Mouse (Mus musculus) CH12.LX (cell line): ENCODE results near the gene Ttyh2. TPM values are rescaled to one million over a fixed set of nuclear protein-coding genes. Genes with fewer than 3 reads are reported as not detected.

Experiments used
- DNase-seq: peaks from one replicate; pipeline ENCODE4 v3.0.0-alpha.2; 2013; ENCODE audit errors: extremely low read depth
- H3K27ac ChIP-seq: 2 replicates; pipeline ENCODE4 v1.5.1; 2012; ENCODE audit warnings: low read depth, mild to moderate bottlenecking, control low read depth, moderate library complexity; ENCODE audit not compliant: insufficient read depth
- H3K27me3 ChIP-seq: replicated peaks from 2 replicates; pipeline ENCODE3; 2012; ENCODE audit warnings: inconsistent platforms
- H3K36me3 ChIP-seq, 2 experiments: replicated peaks in 1 of 2; 2 replicates each; pipeline versions ENCODE3 to v1.6.1; 2012; ENCODE audit warnings: inconsistent platforms in 1 of 2, low read length in 1 of 2, mild to moderate bottlenecking in 1 of 2, mixed read lengths in 1 of 2, moderate library complexity in 1 of 2; ENCODE audit not compliant: control insufficient read depth in 1 of 2, insufficient read depth in 1 of 2
- H3K4me1 ChIP-seq, 2 experiments: 2 replicates each; pipeline ENCODE4 v1.6.1; 2012; ENCODE audit warnings: inconsistent platforms in 1 of 2, moderate library complexity in 1 of 2; ENCODE audit not compliant: insufficient read depth in 2 of 2, control insufficient read depth in 1 of 2
- H3K4me2 ChIP-seq: 2 replicates; pipeline ENCODE4 v1.6.1; 2012; ENCODE audit warnings: low read depth, mild to moderate bottlenecking, control low read depth; ENCODE audit not compliant: poor library complexity, insufficient read depth, severe bottlenecking
- H3K4me3 ChIP-seq, 3 experiments: fragments of 150-350 bp in 1 of 3; sonication (generic) in 1 of 3; replicated peaks in 1 of 3; 2 replicates each; pipeline versions ENCODE3 to v1.5.1; 2011 to 2012; ENCODE audit warnings: low read depth in 2 of 3, low read length in 2 of 3, mild to moderate bottlenecking in 2 of 3, moderate library complexity in 2 of 3, control low read depth in 1 of 3, improper control_type of control experiment in 1 of 3, inconsistent platforms in 1 of 3, mixed read lengths in 1 of 3; ENCODE audit not compliant: poor library complexity in 1 of 3
- H3K79me2 ChIP-seq: replicated peaks from 2 replicates; pipeline ENCODE4 v1.6.1; 2012; ENCODE audit warnings: mild to moderate bottlenecking, moderate library complexity; ENCODE audit not compliant: control insufficient read depth, poor library complexity, insufficient read depth, severe bottlenecking; ENCODE audit errors: extremely low read depth
- H3K9ac ChIP-seq: 2 replicates; pipeline ENCODE4 v1.6.1; 2012; ENCODE audit warnings: low read depth, mild to moderate bottlenecking, control low read depth, moderate library complexity; ENCODE audit not compliant: insufficient read depth
- H3K9me3 ChIP-seq: replicated peaks from 2 replicates; pipeline ENCODE3; 2012; ENCODE audit warnings: low read length, inconsistent platforms, mixed read lengths
- BHLHE40 ChIP-seq: IDR thresholded peaks from 2 replicates; pipeline ENCODE4 v1.6.1; 2011; ENCODE audit warnings: mild to moderate bottlenecking, low read depth, low read length, improper control_type of control experiment
- CHD1 ChIP-seq: IDR thresholded peaks from 2 replicates; pipeline ENCODE4 v1.6.1; 2012; ENCODE audit warnings: low read depth, low read length, improper control_type of control experiment, inconsistent platforms
- CHD2 ChIP-seq: IDR thresholded peaks from 2 replicates; pipeline ENCODE4 v1.6.1; 2011; ENCODE audit warnings: low read length, improper control_type of control experiment
- CTCF ChIP-seq, 2 experiments: IDR thresholded peaks in 1 of 2; conservative IDR thresholded peaks in 1 of 2; 2 replicates each; pipeline ENCODE4 v1.5.1; 2011 to 2012; ENCODE audit warnings: low read depth in 2 of 2, low read length in 2 of 2, improper control_type of control experiment in 1 of 2, inconsistent platforms in 1 of 2, mild to moderate bottlenecking in 1 of 2, moderate library complexity in 1 of 2
- E2F4 ChIP-seq: IDR thresholded peaks from 2 replicates; pipeline ENCODE4 v1.6.1; 2011; ENCODE audit warnings: low read depth, low read length, improper control_type of control experiment; ENCODE audit not compliant: insufficient replicate concordance
- EP300 ChIP-seq: IDR thresholded peaks from 2 replicates; pipeline ENCODE4 v1.6.1; 2011; ENCODE audit warnings: low read length, improper control_type of control experiment
- GABPA ChIP-seq: IDR thresholded peaks from 2 replicates; pipeline ENCODE4 v1.6.1; 2012; ENCODE audit warnings: low read depth, low read length, improper control_type of control experiment, inconsistent platforms; ENCODE audit not compliant: insufficient replicate concordance
- IRF4 ChIP-seq: IDR thresholded peaks from 2 replicates; pipeline ENCODE4 v1.6.1; 2014; ENCODE audit warnings: low read depth, mild to moderate bottlenecking, inconsistent platforms, low read length, improper control_type of control experiment
- JUN ChIP-seq: IDR thresholded peaks from 2 replicates; pipeline ENCODE4 v1.6.1; 2011; ENCODE audit warnings: low read depth, mild to moderate bottlenecking, low read length, improper control_type of control experiment, moderate library complexity; ENCODE audit not compliant: insufficient read depth
- KAT2A ChIP-seq: IDR thresholded peaks from 2 replicates; pipeline ENCODE4 v1.6.1; 2012; ENCODE audit warnings: low read length, improper control_type of control experiment, inconsistent platforms; ENCODE audit not compliant: insufficient replicate concordance
- MAFK ChIP-seq: IDR thresholded peaks from 2 replicates; pipeline ENCODE4 v1.6.1; 2011; ENCODE audit warnings: low read length, improper control_type of control experiment; ENCODE audit not compliant: insufficient replicate concordance
- MEF2A ChIP-seq: IDR thresholded peaks from 2 replicates; pipeline ENCODE4 v1.6.1; 2014; ENCODE audit warnings: low read depth, mild to moderate bottlenecking, inconsistent platforms, low read length, improper control_type of control experiment, borderline replicate concordance
- MXI1 ChIP-seq: IDR thresholded peaks from 2 replicates; pipeline ENCODE4 v1.6.1; 2011; ENCODE audit warnings: mild to moderate bottlenecking, low read depth, low read length, improper control_type of control experiment
- RCOR1 ChIP-seq: conservative IDR thresholded peaks from 2 replicates; pipeline ENCODE4 v1.6.1; 2012; ENCODE audit warnings: low read depth, mild to moderate bottlenecking, inconsistent platforms, low read length, improper control_type of control experiment
- SIN3A ChIP-seq: IDR thresholded peaks from 2 replicates; pipeline ENCODE4 v1.6.1; 2012; ENCODE audit warnings: low read length, improper control_type of control experiment, inconsistent platforms
- USF2 ChIP-seq: conservative IDR thresholded peaks from 2 replicates; pipeline ENCODE4 v1.6.1; 2011; ENCODE audit warnings: low read depth, low read length, improper control_type of control experiment
- ZNF384 ChIP-seq: IDR thresholded peaks from 2 replicates; pipeline ENCODE4 v1.6.1; 2012; ENCODE audit warnings: low read depth, low read length, improper control_type of control experiment, inconsistent platforms
- dilution Hi-C: fragments of 300-500 bp; cut with MboI; formaldehyde crosslinking; loops from 2 replicates; pipeline ENCODE4 v1.14.3; 2020; ENCODE audit warnings: low sequenced_read_pairs; ENCODE audit not compliant: extremely low pct_unique_long_range_greater_than_20kb, extremely low pct_ligation_motif_present
- in situ Hi-C: fragments of 300-500 bp; cut with MboI; formaldehyde crosslinking; loops from 3 replicates; pipeline ENCODE4 v1.14.3; 2019; ENCODE audit warnings: low sequenced_read_pairs, low pct_ligation_motif_present, low pct_unique_long_range_greater_than_20kb, mixed read lengths
- polyA plus RNA-seq: library from polyadenylated mRNA; unstranded; fragments of >175 nt; gene quantifications from 2 replicates; pipeline ENCODE4 v1.2.1, GENCODE M21; 2012; ENCODE audit warnings: low read depth; ENCODE audit not compliant: insufficient read length
- total RNA-seq, 2 experiments: library from RNA; depleted of rRNA; stranded (reverse); fragments of 300-350 nt in 1 of 2; fragments of >200 nt in 1 of 2; gene quantifications; 2 replicates each; pipeline ENCODE4 v1.2.3; 2012 to 2014

The Ttyh2 gene
- total and polyA plus RNA-seq, 3 experiments, result 0.82 to 2.4 (median 1.4) TPM

DNA sequence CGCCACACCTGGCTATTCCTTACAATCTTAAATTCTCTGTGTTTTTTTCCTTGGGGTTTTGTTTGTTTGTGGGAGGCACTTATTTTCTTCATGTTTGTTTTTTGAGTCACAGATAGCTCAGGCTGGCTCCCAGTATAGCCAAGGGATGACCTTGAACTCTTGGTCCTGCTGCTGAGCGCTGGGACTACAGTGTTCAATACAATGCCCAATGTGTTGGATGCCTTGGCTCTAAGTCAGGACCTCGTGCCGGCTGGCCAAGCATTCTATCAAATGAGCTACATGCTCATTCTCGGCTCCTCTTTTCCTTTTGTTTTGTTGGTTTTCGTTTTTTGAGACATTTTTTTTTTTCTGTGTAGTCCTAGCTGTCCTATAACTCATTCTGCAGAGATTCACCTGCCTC, 18.2 kb downstream of the Ttyh2 start:
- no peak for DNase-seq
- dilution Hi-C loops, result no loop called here
- Histone ChIP-seq H3K9me3 (no peaks in the 10 kb centered on the region), H3K36me3 (peaks cover 0 to 18% of the 10 kb centered on the region in 2 experiments), H3K4me3 (no peak overlapping the region), H3K9ac (no peak overlapping the region), H3K27ac (no peak overlapping the region), H3K4me1 (peaks cover 0 to 22% of the 10 kb centered on the region in 2 experiments; a peak in 2 of 4 replicates)
- TF ChIP-seq JUN, result no peak
- no peak for TF ChIP-seq BHLHE40
- TF ChIP-seq ZNF384, result no peak
- TF ChIP-seq IRF4, result no peak
- no peak for TF ChIP-seq EP300
- TF ChIP-seq GABPA, result no peak
- no peak for TF ChIP-seq RCOR1
- TF ChIP-seq USF2, result no peak
- no peak for TF ChIP-seq MAFK
- no peak for TF ChIP-seq MXI1
- no peak for TF ChIP-seq MEF2A
- TF ChIP-seq, all 38 proteins: peak for 0
- in situ Hi-C loops, result no loop called here
- no peaks in the 10 kb centered on the region for H3K27me3 ChIP-seq
- H3K4me2 ChIP-seq, result no peak overlapping the region
- H3K79me2 ChIP-seq, result no peaks in the 10 kb centered on the region

DNA sequence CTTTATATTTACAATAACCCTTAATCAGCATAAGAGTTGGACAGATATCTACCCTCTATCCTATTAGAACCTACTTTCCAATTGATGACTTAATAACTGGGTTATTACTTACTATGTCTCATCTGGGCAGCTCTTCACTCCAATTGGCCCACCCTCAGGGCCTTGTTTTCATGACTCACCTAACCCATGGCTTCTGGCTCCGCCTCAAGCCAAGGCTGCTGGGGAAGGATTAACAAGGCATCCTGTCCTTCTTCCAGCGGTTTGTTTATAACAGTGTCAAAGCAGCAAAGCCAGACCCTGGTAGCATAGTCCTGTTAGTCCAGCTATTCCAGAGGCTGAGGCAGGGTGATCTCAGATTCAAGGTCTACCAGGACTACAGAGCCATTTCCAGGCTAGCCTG, 19.2 kb downstream of the Ttyh2 start:
- Histone ChIP-seq H3K4me1 (peaks cover 0 to 22% of the 10 kb centered on the region in 2 experiments; a peak in 2 of 4 replicates), H3K4me2 (no peak overlapping the region), H3K36me3 (peaks cover 0 to 18% of the 10 kb centered on the region in 2 experiments), H3K27ac (no peak overlapping the region), H3K79me2 (no peaks in the 10 kb centered on the region), H3K4me3 (no peak overlapping the region), H3K9me3 (no peaks in the 10 kb centered on the region), H3K9ac (no peak overlapping the region), H3K27me3 (no peaks in the 10 kb centered on the region)
- no peak for TF ChIP-seq E2F4
- no peak for TF ChIP-seq MXI1
- no peak for TF ChIP-seq SIN3A
- TF ChIP-seq CHD1, result no peak
- TF ChIP-seq CHD2, result no peak
- TF ChIP-seq CTCF (conservative IDR thresholded peaks at IDR 0.05 in 1 of 2, IDR thresholded peaks at IDR 0.05 in 1 of 2; ENCODE audit: low read depth in 2 of 2, low read length in 2 of 2), result no peak
- no peak for TF ChIP-seq KAT2A
- in situ Hi-C loops (no loop called here), dilution Hi-C loops (no loop called here)
- no peak for DNase-seq
